Mouse (Mus musculus) right cerebral cortex, adult 2 months (tissue): ENCODE data around the gene Ripply1.

Experiments
- DNase-seq, 2 experiments: peaks; one replicate each; pipeline ENCODE4 v3.0.0; 2021 to 2022; ENCODE audit warnings: low spot score in 2 of 2

Gene Ripply1

DNA sequence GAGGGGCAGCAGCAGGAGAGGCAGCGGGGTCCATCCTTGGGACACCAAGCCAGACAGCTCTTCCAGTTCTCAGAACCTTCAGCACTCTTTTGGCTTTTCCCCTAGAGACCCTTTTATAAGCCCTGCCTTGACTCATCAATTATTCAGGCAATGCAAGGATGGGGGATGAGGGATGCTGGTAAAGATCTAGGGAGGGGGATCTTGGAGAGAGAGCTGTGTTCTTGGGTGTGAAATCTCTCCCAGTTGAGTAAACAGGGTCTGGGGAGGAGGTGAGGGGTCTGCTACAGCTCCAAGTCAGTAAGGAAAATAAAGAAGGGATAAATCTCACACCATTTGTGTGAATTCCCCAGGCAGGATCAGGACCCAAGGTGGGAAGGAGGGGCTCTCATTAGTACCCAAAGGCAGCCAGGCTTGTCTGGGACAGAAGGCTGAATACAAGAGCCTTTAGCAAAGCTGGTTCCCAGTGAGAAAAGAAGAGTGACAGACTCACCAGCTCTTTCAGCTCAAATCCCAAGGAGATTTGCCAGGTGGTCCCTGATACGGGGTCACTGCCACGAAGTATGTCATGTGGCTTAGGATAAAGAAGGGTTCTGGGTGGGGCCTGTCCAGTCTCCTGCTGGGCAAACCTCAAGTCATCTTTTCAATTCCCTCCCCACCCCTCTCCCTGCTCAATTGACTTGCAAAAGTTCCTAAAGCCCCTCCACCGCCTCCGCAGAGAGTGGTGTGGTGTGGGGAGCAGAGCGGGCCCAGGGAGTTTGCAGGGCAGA is at the start of gene Ripply1:
TSS of gene Ripply1 (minus strand) at position 76 of the 767 bp plus-strand sequence.
- no peak for DNase-seq

DNA sequence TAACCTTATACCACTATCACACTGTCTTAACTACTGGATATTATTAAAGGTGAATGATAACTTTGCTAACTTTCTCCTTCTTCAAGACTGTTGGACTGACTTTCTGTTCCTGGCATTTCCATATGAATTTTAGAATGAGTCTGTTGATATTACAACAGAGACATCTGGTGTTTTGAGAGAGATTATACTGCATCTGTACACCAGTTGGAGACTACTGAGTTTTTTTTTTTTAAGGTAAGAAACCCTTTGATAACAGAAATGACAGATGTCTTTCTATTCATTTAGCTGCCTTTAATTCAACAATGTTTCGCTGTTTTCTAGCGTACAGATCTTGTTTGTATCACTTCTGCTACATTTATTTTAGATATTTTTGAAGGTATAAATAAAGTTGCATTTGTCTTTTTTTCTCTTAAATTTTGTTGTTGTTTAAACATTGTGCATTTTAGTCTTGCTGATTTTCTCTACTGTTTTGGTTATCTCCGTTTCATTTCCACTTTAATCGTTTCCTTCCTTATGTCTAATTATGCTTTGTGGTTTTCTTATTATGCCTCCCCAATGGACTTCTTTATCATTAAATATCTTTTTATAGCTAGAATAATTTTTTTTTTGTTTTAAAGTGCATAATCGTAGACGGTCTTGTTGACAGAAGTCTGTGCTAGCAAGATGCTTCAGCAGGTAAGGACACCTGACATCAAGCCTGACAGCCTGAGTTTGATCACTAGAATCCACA is 46.4 kb upstream of the Ripply1 start:
- DNase-seq = no peak

DNA sequence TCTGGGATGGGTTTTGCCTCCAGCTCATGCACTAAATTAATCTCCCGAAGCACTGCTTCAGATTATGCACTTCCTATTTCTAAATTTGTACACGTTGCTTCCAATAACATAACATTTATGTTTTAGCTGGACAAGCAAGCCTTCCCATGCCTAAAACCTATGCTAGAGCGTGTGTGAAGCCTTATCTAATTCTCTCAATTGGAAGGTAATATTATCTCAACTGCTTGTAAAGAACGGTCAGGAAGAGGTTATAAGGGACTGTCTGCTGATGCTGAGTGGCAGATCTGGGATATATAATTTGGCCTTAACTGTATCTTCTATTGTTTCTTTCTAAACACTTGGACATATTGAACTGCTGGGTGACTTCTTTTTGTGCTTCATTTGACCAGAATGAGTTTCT is 44.8 kb upstream of the Ripply1 start:
- DNase-seq = no peak

DNA sequence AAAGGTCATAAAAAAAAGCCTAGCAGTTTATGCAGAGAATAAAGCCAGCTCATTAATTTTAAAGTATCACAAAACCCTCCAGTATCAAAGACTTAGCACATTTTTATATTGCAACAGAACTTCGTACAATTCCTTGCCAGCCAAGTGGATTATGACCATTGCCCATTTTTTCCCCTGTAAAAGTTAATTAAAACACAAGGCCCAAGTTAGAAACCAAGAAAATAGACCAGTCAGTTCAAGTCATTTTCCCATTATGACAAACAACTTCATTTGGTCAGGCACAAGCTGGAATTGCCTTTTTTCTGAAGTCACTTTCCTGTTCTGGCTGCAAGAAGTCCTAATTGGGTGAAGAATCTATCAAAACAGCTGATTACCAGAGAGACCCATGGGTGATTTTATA is 43.2 kb upstream of the Ripply1 start:
- DNase-seq = no peak

DNA sequence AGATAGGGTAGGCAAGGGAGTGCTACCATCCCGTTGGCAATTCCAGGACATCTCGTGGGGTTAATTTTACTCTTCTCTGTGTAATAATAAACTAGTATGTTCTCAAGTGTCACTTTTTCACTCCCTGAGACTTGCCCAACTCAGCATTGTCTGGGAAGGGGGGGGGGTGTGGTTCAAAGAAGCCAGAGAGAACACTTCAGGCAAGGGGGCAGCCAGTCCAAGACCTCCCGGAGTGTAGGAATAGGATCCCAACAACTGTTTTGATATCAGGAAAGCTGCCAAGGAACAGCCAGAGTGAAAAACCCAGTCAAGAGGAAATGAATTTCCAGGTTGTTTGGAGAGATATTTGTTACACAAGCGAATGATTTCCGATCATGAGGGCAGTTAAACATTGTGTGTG is 33.0 kb upstream of the Ripply1 start:
- no peak for DNase-seq

DNA sequence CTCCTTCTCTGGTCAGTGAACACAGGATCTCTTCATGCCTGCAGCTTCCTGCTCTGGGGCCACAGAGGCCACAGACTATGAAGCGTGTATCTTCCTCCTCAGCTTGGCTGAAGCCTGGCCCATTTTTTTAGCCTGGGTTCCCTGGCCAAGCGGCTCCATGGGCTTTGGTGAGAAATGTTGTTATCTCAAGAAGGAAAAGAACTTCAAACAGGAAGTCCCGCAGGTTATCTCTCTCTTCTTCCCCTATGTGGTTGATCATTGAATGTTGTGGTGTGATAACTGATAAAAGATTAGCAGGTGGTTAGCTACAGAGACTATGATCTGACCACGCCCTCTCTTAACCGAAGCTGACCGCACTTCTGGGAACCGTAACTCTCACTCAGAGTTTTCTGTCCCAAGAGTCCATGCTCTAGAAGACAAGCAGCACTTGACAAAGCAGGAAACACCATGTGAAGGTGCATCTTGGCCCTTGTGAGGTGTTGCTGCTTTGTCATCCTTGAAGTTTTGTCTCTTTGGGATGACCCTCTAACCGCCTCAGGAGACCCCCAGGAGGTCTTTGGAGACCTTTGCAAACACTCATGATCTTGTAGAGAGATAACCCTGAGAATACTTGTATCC is 32.0 kb upstream of the Ripply1 start:
- DNase-seq = no peak

DNA sequence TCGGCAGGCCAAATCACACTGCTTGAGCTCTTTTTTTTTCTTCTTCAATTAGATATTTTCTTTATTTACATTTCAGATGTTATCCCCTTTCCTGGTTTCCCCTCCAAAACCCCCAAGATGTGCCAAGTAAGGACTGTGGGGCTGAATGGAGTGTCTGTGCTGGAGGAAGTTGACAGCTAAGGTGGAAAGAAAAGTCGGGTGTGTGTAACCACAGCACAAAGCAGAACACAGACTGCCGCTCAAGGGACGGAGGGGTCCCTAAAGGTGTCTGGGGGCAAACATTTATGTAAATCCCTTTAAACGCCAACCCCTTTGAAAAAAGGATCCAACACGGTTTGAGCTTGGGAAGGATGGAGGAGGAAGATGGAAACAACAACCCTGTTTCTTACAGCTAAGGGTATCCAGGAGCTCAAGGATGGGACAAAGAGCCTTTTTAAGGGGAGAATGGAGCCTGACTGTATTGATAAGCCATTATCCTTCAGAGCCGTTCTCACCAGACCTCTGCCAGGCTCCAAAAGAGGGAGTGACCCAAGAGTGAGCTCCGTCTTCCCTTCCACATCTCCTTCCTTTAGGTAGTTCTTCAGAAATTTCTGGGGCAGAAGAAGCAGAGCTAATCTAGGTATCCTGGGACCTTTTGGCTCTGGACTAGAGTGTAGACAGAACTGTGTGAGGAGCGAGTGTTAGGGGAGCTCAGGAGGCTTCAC is 31.3 kb upstream of the Ripply1 start:
- DNase-seq = no peak

DNA sequence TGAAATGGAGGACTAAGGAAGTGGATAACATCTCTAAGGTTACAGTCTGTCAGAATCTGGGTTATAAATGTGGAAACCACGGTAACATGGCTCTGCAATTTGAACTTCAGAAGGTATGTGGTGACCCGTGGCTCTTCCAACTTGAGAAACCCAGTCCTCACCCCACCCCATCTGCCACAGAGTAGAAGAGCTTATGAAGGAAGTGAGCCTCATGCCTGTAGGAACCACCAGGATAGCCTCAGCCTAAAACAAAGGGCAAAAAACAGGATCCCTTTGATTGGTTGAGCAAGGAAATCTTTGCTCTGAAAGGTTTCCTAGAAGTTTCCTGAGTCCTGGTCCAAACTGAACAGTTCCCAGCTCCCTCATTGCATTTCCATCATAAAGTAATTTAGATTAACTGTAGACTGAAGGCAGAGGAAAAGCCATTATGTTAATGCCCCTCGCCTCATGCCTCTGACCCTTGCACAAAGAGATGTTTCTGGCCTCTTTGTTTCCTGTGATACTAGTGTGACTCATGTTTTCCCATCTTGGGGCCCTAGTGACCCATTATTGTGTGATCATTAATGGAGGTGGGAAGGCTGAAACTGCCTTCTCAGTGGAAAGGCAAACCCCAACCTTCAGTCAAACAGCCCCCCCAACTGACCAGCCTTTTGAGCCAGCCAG is 30.6 kb upstream of the Ripply1 start:
- DNase-seq = no peak

DNA sequence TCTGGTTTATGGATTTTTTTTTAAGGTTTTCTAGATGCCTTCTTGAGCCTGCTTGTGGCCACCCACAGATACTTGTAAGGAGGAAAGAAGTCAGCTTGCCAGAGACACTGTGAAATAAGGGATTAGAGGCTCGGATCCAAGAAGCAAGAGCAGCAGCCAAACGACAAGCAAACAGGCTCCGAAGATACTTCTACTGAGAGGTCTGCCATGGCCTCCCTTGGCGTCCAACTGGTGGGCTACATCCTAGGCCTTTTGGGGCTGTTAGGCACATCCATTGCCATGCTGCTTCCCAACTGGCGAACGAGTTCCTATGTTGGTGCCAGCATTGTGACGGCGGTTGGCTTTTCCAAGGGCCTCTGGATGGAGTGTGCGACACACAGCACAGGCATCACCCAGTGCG is 26.3 kb upstream of the Ripply1 start:
- DNase-seq = peak in 1 of 2 experiments; percentile 1

DNA sequence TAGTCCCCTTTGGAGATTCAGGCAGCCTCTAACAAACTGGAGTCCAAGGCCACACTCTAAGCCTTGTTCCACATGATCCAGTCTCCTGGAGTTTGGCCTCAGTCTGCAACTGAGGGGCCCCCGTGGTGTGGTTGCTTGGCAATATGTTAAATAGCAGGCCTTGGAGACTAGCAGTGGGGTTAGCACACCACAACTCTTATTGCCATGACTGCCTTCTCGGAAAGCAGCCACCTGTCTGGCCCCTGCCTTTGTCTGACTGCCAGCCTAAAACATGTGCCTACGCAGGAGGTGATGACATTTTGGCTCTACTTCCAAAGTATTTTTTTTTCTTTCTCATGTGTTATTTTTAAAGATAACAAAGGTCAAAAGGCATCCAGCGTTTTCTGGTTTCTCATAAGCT is 25.9 kb upstream of the Ripply1 start:
- peak in 1 of 2 experiments; percentile 1 for DNase-seq

DNA sequence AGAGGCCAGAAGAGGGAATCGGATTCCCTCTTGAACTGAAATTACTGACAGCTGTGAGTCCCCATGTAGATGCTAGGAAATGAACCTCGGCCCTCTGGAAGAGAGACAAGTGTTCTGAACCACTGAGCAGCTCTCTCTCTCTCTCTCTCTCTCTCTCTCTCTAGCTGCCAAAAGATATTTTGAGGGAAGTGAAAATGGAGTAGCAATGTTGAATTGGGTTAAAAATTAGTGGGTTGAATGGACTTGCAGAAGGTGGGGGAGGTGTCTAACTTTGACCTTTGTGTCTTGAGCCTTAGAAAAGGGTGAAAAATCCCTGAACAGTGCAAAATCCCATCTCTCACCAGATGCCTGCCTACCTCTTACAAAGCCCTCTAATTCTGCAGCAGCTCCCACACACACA is 25.2 kb upstream of the Ripply1 start:
- no peak for DNase-seq

DNA sequence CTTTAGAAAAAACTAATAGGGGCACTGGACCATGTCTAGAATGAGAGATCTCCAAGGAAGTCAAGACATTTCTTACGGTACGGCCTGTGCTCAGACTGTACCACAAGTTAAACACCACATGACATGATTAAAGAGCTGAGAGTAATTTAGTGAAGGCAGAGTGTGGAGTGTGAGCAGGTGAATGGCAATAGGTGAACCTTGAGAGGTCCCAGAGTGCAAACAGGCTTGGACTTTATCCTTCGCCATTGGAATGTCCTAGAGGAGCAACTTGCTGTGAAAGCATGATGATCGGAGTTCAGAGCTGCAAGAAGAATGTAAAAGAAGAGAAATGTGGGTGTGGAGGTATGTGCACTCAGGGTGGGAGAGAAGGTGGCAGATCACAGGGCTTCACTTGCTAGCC is 23.8 kb upstream of the Ripply1 start:
- DNase-seq = no peak

DNA sequence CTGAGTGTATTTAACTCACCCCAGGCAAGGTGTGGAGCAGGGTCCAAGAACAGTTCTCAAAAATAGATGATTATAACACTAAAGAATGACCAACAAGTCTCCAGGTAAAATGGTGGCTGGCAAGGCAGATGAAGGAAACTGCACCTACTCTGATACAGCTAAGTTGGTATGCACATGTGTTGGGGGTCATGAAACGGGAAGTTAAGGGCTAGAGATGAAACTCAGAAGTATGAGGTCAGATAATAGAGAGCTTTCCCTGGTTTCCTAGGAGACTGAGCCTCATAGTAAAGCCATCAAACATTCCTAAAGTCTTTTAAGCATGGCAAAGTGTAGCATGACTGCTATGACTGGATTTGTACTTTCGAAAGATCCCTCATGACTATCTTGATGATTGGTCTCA is 20.9 kb upstream of the Ripply1 start:
- DNase-seq = no peak

DNA sequence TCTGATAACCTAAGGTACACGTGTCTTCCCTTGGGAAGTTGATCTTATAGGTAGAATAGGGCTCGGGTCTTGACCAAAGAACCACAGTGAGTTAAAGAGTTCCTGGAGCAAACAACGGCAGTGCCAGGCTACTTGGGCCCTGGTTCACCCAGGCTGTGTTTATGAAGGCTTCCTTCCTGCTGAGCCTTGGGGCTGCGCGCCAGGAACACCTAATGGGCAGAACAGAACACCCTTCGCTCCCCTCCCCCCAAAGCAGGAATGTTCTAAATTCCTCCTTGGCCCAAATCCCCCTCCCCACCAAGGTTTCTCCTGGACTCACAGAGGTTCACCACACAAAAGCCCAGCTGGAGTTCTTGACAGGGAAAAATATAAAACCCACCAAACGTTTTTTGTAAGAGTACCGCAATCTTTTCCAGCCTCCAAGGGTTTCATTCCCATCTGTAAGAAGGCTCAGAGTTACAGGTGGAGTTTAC is 18.3 kb upstream of the Ripply1 start, which contains the start of gene Cldn2:
TSS of gene Cldn2 (plus strand) at position 423 of the 473 bp plus-strand sequence.
- DNase-seq = no peak

DNA sequence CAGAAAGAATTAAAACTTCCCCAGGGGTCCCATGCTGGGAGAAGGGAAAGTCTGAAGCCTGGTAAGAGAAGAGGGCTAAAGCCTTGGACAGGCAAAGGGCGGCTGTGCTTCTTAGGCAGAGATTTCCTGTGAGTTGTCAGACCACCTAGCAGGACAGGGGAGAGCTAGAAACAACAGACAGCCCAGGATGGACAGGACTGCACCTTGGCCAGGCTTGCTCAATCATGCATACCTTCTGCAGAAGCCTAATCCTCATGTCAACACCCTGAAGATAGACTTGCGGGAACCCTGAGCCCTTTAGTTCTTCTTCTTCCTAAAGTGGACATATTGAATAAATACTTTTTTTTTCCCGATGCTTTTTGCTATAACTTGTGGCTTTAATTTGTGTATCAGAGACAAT is 17.8 kb upstream of the Ripply1 start:
- DNase-seq = no peak

DNA sequence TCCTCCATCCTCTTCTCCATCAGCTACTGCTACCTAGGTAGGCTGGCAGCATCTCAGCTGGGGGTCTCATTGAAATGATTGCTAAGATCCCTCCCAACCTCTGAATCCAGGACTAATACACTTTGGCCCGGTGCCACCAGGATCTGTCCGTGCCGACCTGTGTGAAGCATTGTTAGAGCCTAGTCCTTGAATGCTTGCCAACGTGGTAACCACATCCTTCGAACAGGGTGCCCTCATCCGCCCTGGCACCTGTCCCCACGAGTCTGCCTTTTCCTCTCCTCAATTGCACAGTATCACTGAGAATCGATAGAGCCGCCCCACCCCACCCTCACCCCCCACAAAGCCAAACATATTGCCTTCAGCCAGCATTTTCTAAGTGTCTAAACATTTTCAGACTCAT is 15.7 kb upstream of the Ripply1 start:
- DNase-seq = no peak

DNA sequence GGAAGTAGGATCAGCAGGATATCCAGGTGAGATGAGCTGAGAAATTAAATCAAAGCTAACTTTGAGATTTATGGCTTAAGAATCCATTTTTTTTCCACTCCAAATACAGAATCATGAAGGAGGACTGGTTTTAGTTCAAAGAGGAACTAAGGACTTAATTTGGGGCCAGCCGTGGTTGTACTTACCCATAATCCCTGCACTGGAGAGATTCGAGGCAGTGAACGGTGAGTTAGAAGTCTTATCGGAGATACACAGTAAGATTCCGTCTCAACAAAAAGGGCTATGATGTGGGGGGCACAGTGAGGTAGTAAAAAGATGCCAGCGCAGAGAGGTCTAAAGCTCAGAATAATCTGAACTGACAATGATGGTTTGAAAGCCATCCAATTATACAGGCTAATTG is 13.9 kb upstream of the Ripply1 start:
- no peak for DNase-seq

DNA sequence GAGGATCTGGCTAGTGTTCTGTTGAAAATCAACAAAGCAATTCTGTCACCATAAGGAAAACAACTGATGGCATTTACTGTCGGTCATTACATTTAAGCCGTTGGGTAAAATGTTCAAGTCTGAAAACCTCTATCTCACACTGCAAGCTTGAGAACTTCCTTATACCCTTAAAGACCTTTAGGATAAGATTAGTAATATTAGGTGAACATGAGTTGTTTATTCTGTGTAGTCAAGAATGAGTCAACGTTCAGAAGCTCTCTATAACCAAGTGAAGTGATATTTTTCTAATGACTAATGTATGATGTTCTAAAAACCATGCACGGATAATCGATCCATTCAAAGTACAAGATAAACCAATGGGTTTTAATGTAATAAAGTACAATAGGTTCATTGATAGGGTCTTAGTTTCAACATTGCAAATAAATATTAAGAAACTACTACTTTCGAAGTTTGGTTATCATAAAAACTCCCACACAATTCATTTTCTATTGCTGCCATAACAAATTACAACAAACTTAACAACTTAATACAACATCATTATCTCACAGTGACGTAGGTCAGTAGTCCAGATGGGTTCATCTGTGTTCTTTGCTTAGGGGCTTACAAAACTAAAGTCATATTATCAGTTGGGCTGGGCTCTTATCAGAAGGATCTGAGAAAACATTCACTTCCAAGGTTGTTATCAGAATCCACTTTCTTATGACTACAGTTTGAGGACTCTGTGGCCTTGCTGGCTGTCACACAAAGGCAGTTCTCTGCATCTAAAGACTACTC is 12.1 kb upstream of the Ripply1 start:
- no peak for DNase-seq

DNA sequence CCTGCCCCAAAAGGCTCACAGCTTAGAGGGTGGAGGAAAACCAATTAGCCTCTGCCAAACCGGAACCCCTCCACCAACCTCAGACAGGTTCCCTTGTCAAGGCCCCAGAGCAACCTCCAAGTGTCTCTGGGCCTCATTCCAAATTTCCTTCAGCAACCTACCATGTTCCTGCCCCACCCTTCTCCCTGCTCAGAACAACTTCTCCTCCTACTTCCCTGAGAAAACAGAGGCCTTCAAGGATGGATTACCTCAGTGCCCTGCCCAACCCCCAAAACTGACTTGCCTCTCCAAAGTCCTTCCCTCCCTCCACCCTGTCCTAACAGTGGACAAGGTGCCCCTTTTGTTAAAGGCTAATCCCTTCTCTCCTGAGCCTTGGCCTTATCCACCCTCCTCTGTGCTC is 3.6 kb upstream of the Ripply1 start:
- no peak for DNase-seq

DNA sequence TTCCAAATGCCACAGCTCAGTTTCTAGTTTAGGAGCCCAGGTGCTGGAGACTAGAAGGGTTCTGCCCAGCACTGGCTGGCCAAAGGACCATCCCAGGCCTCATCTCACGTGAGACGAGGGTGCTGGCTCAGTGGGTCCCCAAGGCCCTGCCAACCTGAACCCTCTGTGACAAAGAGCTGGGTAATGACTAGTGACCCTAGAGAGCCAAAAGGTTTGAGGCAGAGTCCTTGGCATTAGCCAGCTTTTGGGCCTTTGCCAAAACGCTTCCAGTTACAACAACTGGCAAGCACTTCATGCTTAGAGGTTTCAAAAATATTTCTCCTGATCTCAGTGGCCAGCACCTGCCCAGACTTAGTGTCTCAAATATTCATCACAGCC is 881 bp upstream of the Ripply1 start:
- DNase-seq = no peak

DNA sequence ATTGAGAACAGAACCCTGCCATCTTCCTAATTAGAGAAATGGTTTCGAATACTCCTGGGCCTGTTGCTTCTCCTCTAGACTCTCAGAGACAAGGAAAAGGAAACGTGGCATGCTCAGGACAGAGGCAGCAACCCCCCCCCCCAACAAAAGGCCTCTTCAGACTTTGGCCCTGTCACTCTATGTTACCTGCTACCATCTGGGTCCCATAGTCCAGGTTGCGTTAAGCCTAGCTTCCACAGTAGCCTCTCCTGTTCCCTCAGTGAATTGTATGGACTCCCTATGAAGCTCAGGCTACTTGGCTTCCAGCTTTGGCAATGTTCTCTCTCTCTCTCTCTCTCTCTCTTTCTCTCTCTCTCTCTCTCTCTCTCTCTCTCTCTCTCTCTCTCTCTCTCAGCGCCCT is 590 bp downstream of the Ripply1 start:
- no peak for DNase-seq
